Mouse (Mus musculus): ENCODE data around the gene Rab17. TPM values are rescaled to one million over a fixed set of nuclear protein-coding genes. Genes with fewer than 3 reads are reported as not detected.

Rab17 gene
- polyA plus RNA-seq, 1 experiment = 42.0 TPM

GRCm38 (mm10) chr1:90998268-90998890 lies 28.9 kb upstream of the Rab17 start, which contains the start of gene Lrrfip1:
TSS of gene Lrrfip1 (plus strand) at chr1:90998737.
- no peak for DNase-seq (ENCODE audit: low read depth, low spot score)
- WGBS = 3% methylated on average over 59 of the region's 59 CpGs

DNA sequence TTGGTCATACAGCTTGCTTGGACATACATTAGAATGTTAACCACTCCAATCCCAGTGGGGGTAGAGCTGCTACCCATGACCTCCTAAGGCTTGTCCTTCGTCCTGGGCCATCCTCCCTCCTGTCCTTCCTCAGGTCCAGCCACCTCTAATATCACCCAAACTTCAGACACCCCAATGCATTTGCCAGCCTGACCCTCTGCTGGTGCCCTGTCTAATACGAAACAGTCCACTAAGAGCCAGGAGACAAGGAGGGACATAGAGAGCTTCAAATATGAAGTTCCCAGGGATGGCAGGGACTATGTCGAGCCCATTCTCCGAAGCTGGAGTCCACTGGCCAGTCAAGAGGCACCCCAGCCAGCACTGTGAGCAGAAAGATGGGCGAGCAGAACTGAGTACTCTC lies 28.2 kb upstream of the Rab17 start:
- DNase-seq (ENCODE audit: low read depth, low spot score) = no peak
- WGBS = 87% methylated on average over 5 of the region's 5 CpGs

DNA sequence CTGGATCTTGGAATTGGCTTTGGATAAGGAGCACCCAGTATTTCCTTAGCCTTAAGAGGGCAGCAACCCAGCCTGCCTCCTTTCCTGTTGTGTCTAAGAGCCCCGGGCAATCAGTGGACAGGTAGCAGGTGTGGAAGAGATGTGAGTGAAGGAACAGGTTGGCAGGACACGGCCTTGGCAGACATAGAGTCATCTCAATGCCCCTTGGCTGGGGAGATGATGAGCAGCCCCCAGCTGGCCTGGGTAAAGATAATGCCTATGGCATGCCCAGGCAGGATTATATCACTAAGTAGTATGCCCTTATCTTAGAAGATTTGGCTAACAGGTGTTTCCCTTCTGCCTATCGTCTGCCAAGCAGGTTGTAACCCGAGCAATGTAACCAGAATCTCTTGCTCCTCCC lies 27.7 kb upstream of the Rab17 start:
- WGBS = 36% methylated on average over 4 of the region's 4 CpGs

GRCm38 (mm10) chr1:90995916-90996315 lies 26.5 kb upstream of the Rab17 start:
- no peak for DNase-seq (ENCODE audit: low read depth, low spot score)
- WGBS = 95% methylated on average over 1 of the region's 1 CpGs

More for the DNA sequence above, 27.7 kb upstream of the Rab17 start:
- DNase-seq (ENCODE audit: low read depth, low spot score) = no peak

DNA sequence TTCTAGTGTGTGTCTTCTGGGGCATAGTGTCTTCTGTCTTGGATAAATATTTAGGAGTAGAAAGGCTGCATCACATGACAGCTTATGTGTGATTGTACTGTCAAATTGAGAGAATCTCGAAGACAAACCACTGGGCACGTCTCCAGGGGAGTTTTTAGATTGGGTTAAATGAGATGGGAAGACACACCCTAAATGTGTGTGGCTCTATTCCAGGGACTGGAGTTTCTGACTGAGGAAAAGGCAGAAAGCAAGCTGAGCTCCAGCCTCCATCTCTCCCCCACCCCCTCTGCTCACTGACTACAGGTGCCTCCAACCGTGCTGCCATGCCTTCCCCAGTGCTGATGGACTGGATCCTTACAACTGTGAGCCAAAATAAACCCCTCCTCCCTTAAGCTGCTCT lies 11.9 kb upstream of the Rab17 start:
- WGBS = 41% methylated on average over 3 of the region's 3 CpGs
- no peak for DNase-seq (ENCODE audit: low read depth, low spot score)

DNA sequence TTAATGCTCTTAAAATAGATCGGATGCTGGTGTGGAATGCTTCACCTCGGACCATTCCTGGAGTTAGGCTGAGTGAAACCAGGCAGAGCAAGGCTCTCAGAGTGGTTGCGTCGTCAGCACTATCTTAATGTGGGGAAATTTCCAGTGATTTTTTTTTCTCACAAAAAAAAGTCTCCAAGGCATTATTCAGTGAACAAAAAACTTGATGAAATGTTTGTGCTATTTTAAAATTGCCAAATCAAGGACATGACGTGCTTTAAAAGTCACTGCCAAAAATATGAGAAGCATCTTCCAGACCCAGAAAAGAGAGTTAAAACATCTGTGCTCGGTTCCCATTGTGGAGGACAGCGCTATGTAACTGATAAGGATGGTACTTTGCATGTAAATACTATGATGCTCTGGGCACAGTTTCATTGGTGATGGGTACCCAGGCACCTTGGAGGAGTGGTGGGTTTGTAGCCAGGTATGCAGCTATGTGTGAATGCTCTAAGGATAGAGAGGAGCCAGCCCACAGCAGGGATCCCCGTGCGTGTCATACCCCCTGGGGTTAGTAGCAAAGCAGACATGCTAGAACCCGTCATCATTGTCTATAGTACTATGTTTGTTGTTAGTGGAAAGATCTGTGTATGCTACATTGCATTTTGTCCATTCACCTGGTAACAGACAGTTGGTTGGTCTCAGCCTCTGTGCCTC lies 11.3 kb upstream of the Rab17 start:
- no peak for DNase-seq (ENCODE audit: low read depth, low spot score)
- 62% methylated on average over 10 of the region's 10 CpGs for WGBS

- no peak for DNase-seq (ENCODE audit: low read depth, low spot score)
- WGBS = 93% methylated on average over 4 of the region's 4 CpGs
Measured at GRCm38 (mm10) chr1:90975960-90976359, 6.5 kb upstream of the Rab17 start.

GRCm38 (mm10) chr1:90974906-90975649 lies 5.6 kb upstream of the Rab17 start:
- WGBS = 63% methylated on average over 12 of the region's 12 CpGs

DNA sequence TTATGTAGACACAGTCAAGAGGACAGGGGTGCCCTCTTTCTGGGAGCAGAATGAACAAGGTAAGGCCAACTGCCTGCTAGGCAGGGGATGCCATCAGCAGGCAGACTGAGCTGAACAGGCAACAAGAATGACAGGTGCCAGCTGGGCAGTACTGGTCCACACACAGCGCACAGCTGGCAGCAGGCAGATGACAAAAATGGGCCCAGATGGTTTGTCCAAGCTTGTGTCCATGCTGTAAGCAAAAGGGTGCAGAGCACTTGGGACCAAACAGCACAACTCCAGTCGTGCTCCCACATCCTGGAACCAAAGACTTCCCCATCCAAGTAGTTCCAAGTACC lies 4.1 kb upstream of the Rab17 start:
- WGBS = 76% methylated on average over 2 of the region's 2 CpGs
- no peak for DNase-seq (ENCODE audit: low read depth, low spot score)

More at GRCm38 (mm10) chr1:90974906-90975649, 5.6 kb upstream of the Rab17 start:
- DNase-seq (ENCODE audit: low read depth, low spot score) = no peak

GRCm38 (mm10) chr1:90972911-90973573 lies 3.6 kb upstream of the Rab17 start:
- WGBS = 27% methylated on average over 9 of the region's 9 CpGs
- no peak for DNase-seq (ENCODE audit: low read depth, low spot score)

DNA sequence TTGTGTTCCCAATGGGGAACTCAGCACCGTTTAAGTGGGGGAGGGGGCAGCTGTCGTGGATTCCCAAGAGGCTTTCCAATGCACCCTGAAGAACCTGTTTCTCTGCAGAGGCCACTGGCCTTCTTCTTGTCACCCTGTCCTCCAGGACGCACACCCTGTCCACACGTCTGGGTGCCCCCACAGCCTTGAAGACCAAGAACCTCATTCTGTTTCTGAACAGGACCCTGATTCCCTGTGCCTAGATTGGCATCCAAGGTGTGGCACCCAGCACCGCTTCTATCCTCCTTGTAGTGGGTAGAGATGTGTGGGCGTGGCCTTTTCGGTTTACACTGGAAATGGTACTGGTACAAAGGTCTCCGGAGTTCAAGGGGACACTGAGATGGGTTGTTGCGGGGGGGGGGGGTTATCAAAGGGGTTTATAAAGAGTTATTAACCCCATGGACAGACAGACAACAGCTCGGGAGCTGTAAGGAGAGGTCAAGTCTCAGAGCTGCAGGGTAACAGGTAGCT lies 475 bp upstream of the Rab17 start:
- no peak for DNase-seq (ENCODE audit: low read depth, low spot score)
- 28% methylated on average over 10 of the region's 10 CpGs for WGBS

DNA sequence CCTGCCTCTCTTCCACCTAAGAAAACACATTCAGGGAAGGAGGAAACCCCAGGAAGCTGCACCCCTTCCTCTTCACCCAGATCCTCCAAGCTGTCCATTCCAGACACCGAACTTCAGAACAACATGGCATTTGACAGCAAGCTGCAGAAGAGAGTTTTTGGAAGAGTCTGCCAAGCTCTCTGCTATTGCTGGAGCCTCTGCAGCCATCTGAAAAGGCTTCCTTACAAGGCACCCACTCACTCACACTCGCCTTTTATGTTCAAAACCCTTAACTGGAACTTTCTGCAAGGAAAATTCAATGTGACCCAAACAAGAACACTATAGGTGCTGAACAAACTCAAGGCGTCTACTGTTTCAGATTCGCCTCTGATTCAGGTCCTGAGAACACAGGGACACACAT lies 812 bp downstream of the Rab17 start:
- DNase-seq (ENCODE audit: low read depth, low spot score) = no peak
- 54% methylated on average over 4 of the region's 4 CpGs for WGBS

DNA sequence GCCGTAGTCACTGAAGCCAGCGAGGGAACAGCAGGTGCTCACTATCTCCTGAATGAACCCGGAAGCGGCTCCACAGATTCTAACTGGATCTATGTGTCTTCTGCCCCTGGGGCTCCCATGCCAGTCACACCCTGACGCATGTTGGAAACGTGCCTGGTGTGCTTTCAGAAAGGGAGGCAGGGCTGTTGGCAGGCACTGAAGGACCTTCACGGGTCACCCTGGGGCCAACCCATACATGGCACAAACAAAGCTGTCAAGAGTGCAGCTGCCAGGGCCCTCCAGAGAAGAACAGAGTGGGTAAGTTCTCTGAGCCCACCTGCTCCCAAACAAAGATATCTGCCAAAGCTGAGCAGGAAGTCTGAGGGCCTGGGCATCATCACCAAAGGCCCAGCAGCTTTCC lies 1.9 kb downstream of the Rab17 start:
- peak; percentile 78 for DNase-seq (ENCODE audit: low read depth, low spot score)
- WGBS = 19% methylated on average over 7 of the region's 7 CpGs

- DNase-seq (ENCODE audit: low read depth, low spot score) = no peak
- WGBS = 13% methylated on average over 3 of the region's 3 CpGs
Measured at GRCm38 (mm10) chr1:90962994-90963393, 6.5 kb downstream of the Rab17 start.

DNA sequence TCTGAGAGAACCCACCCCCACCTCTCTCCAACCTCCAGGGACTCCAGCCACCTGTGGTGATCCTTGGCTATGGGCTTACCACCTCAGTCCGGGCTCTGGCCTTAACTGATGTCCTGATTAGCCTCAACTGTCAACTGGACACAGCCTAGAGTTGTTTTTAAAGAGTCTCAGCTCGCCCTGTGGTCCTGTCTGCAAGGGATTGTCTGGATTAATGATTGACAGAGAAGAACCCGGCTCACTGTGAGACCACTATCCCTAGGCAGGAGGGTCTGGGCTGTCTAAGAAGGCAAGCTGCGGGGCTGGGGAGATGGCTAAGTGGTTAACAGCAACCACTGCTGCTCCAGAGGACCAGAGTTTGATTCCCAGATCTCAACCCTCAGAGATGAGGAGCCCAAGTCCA lies 6.9 kb downstream of the Rab17 start:
- WGBS = 34% methylated on average over 4 of the region's 4 CpGs
- no peak for DNase-seq (ENCODE audit: low read depth, low spot score)

GRCm38 (mm10) chr1:90956245-90957096 lies 13.0 kb downstream of the Rab17 start:
- no peak for DNase-seq (ENCODE audit: low read depth, low spot score)

GRCm38 (mm10) chr1:90953688-90954087 lies 15.8 kb downstream of the Rab17 start:
- no peak for DNase-seq (ENCODE audit: low read depth, low spot score)
- WGBS = 59% methylated on average over 11 of the region's 11 CpGs

More at GRCm38 (mm10) chr1:90956245-90957096, 13.0 kb downstream of the Rab17 start:
- 33% methylated on average over 7 of the region's 7 CpGs for WGBS

GRCm38 (mm10) chr1:90952808-90953207 lies 16.7 kb downstream of the Rab17 start, which contains the start of gene Prlh:
TSS of gene Prlh (plus strand) at chr1:90953108.
- DNase-seq (ENCODE audit: low read depth, low spot score) = no peak
- 90% methylated on average over 8 of the region's 8 CpGs for WGBS

DNA sequence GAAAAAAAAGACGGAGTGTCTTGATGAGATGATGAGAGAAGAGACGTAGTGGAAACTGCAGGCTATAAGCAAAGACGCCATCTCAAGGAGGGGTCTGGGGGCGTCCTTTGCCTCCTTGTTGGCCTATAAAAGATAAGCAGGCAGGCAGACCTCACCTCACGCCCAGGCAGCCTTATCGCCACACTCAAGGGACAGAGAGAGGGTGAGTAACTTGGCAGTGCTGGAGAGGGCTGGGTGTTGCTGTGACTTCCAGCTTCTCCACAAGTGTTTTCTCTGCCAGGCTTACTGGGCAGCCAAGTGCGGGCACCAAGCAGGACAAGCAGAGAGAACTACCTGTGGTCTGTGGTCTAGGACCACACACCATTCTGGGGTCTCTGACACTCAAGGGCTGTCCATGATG lies 17.8 kb downstream of the Rab17 start:
- DNase-seq (ENCODE audit: low read depth, low spot score) = no peak
- 73% methylated on average over 7 of the region's 7 CpGs for WGBS
